Mouse (Mus musculus) midbrain, postnatal 0 days (tissue): ENCODE results near the gene Haus5. TPM values are rescaled to one million over a fixed set of nuclear protein-coding genes. Genes with fewer than 3 reads are reported as not detected.

ENCODE experiments used
- ATAC-seq: fragments of 200-750 bp; cut with Nextera tagmentation; 2 replicates; pipeline ENCODE4 v1.8.0; 2017; ENCODE audit warnings: moderate number of reproducible peaks, mild to moderate bottlenecking, moderate TSS enrichment, moderate library complexity; ENCODE audit not compliant: low FRiP score
- DNase-seq: peaks from one replicate; pipeline ENCODE4 v3.0.0-alpha.2; 2015; ENCODE audit warnings: low spot score
- H3K27ac ChIP-seq: fragments of 300-500 bp; sonication (generic); 2 replicates; pipeline ENCODE4 v1.5.1; 2014; ENCODE audit warnings: low read depth, mild to moderate bottlenecking, low read length, mixed read lengths
- H3K27me3 ChIP-seq: fragments of 300-500 bp; sonication (generic); 2 replicates; pipeline ENCODE4 v1.6.1; 2014; ENCODE audit warnings: low read length, control low read depth, mixed read lengths; ENCODE audit not compliant: insufficient read depth
- H3K36me3 ChIP-seq: fragments of 300-500 bp; sonication (generic); 2 replicates; pipeline ENCODE4 v1.6.1; 2014; ENCODE audit warnings: low read length, control low read depth, mixed read lengths; ENCODE audit not compliant: insufficient read depth
- H3K4me1 ChIP-seq: fragments of 300-500 bp; sonication (generic); 2 replicates; pipeline ENCODE4 v1.6.1; 2014; ENCODE audit warnings: mild to moderate bottlenecking, control low read depth, antibody characterized with exemption, low read length, mixed read lengths; ENCODE audit not compliant: insufficient read depth
- H3K4me2 ChIP-seq: fragments of 300-500 bp; sonication (generic); 2 replicates; pipeline ENCODE4 v1.6.1; 2014; ENCODE audit warnings: low read depth, mild to moderate bottlenecking, low read length, mixed read lengths; ENCODE audit not compliant: poor library complexity, severe bottlenecking
- H3K4me3 ChIP-seq: fragments of 300-500 bp; sonication (generic); 2 replicates; pipeline ENCODE4 v1.5.1; 2014; ENCODE audit warnings: low read depth, mild to moderate bottlenecking, low read length, moderate library complexity
- H3K9ac ChIP-seq: fragments of 300-500 bp; sonication (generic); replicated peaks from 2 replicates; pipeline ENCODE4 v1.6.1; 2014; ENCODE audit warnings: mild to moderate bottlenecking, low read length, moderate library complexity, mixed read lengths; ENCODE audit not compliant: poor library complexity, severe bottlenecking
- H3K9me3 ChIP-seq: fragments of 300-500 bp; sonication (generic); 2 replicates; pipeline ENCODE4 v1.6.1; 2016; ENCODE audit warnings: low read length, control low read depth
- CTCF ChIP-seq: IDR thresholded peaks from 2 replicates; pipeline ENCODE4 v1.5.1; 2016; ENCODE audit warnings: antibody characterized with exemption, mild to moderate bottlenecking
- WGBS: fragments of 180-500 bp; shearing (Covaris S2); extraction: QIAGEN DNeasy Blood & Tissue Kit; methylation state at CpG from one replicate; pipeline ENCODE4 v1.1.7; 2014; 5-methylcytosine and 5-hydroxymethylcytosine counted together
- polyA plus RNA-seq: library from polyadenylated mRNA; unstranded; fragments of >200 nt; fragmentation: Nextera tagmentation; extraction: Ambion mirVana; gene quantifications from 2 replicates; pipeline ENCODE4 v1.2.1, GENCODE M21; 2015
- total RNA-seq: library from RNA; depleted of rRNA; stranded (reverse); fragments of >200 nt; gene quantifications from 2 replicates; pipeline ENCODE4 v1.2.3, GENCODE M21; 2014

The Haus5 gene
- total and polyA plus RNA-seq, 2 experiments from 2014 or later: 20.0 to 22.7 TPM

- Histone ChIP-seq H3K4me2 (no peak overlapping the region), H3K4me1 (no peaks in the 10 kb centered on the region), H3K4me3 (no peak overlapping the region), H3K9me3 (no peaks in the 10 kb centered on the region), H3K9ac (no peak overlapping the region), H3K27me3 (peaks cover 56% of the 10 kb centered on the region), H3K27ac (no peak overlapping the region), H3K36me3 (no peaks in the 10 kb centered on the region)
- no peak for TF ChIP-seq CTCF
- ATAC-seq (no peak), DNase-seq (no peak)
- 8% methylated on average over 27 of the region's 27 CpGs for WGBS
Observed at GRCm38 (mm10) chr7:30633762-30634412, 30.9 kb downstream of the Haus5 start.

GRCm38 (mm10) chr7:30629013-30629412 lies 35.8 kb downstream of the Haus5 start:
- TF ChIP-seq CTCF: no peak
- Histone ChIP-seq H3K4me1 (no peaks in the 10 kb centered on the region; the same call in 1 of the 2 replicates), H3K36me3 (no peaks in the 10 kb centered on the region), H3K9me3 (no peaks in the 10 kb centered on the region), H3K9ac (no peak overlapping the region), H3K27ac (no peak overlapping the region), H3K4me2 (no peak overlapping the region), H3K4me3 (no peak overlapping the region), H3K27me3 (peaks cover 30% of the 10 kb centered on the region)
- DNase-seq: no peak
- no peak for ATAC-seq

DNA sequence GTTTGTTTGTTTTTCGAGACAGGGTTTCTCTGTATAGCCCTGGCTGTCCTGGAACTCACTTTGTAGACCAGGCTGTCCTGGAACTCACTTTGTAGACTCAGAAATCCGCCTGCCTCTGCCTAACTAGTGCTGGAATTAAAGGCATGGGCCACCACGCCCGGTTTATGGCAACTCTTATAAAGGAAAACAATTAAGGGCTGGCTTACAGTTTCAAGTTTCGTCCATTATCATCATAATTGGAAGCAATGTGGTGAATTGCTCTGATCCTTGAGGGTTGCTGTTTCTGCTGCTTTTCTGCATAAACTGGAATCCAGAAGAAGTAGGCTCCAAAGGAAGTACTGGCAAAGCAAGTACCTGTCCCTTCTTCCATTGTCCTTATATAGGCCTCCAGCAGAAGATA lies 38.1 kb downstream of the Haus5 start:
- Histone ChIP-seq H3K4me3 (no peak overlapping the region), H3K9ac (no peak overlapping the region), H3K4me2 (no peak overlapping the region), H3K36me3 (peaks cover 4% of the 10 kb centered on the region; the same call in 1 of the 2 replicates), H3K27me3 (peaks cover 7% of the 10 kb centered on the region; the same call in 1 of the 2 replicates), H3K4me1 (no peaks in the 10 kb centered on the region; the same call in 1 of the 2 replicates), H3K27ac (no peak overlapping the region), H3K9me3 (no peaks in the 10 kb centered on the region)
- WGBS: 85% methylated on average over 5 of the region's 5 CpGs
- no peak for TF ChIP-seq CTCF
- DNase-seq: no peak
- no peak for ATAC-seq

- ATAC-seq (peak; percentile 90), DNase-seq (peak; percentile 95)
- peaks cover 4% of the 10 kb centered on the region; the same call in 1 of the 2 replicates for H3K36me3 ChIP-seq
- no peaks in the 10 kb centered on the region; the same call in 1 of the 2 replicates for H3K4me1 ChIP-seq
- peak within 1 kb of the TSS; percentile 82 for H3K4me2 ChIP-seq
- peak within 1 kb of the TSS; percentile 67 for H3K27ac ChIP-seq
- H3K27me3 ChIP-seq: peaks cover under 1% of the 10 kb centered on the region; the same call in 1 of the 2 replicates
- no peak for TF ChIP-seq CTCF
- H3K9me3 ChIP-seq: no peaks in the 10 kb centered on the region
- H3K9ac ChIP-seq: peak within 1 kb of the TSS; percentile 82
- WGBS: 2% methylated on average over 44 of the region's 44 CpGs
- H3K4me3 ChIP-seq: peak within 1 kb of the TSS; percentile 80
Observed at GRCm38 (mm10) chr7:30625530-30626384, 39.0 kb downstream of the Haus5 start, which contains the start of gene Cox6b1. TSS of gene Cox6b1 (minus strand) at chr7:30626151.

GRCm38 (mm10) chr7:30619202-30619601 lies 45.6 kb downstream of the Haus5 start:
- H3K9ac ChIP-seq: no peak overlapping the region
- no peak overlapping the region for H3K4me3 ChIP-seq
- H3K9me3 ChIP-seq: no peaks in the 10 kb centered on the region
- no peaks in the 10 kb centered on the region for H3K4me1 ChIP-seq
- H3K36me3 ChIP-seq: peaks cover 29% of the 10 kb centered on the region
- TF ChIP-seq CTCF: peak; percentile 67
- H3K27me3 ChIP-seq: no peaks in the 10 kb centered on the region
- H3K4me2 ChIP-seq: no peak overlapping the region
- H3K27ac ChIP-seq: no peak overlapping the region
- no peak for ATAC-seq
- DNase-seq: peak; percentile 9
- 85% methylated on average over 3 of the region's 3 CpGs for WGBS

GRCm38 (mm10) chr7:30618658-30619057 lies 46.1 kb downstream of the Haus5 start:
- ATAC-seq: no peak
- DNase-seq: no peak
- peaks cover 29% of the 10 kb centered on the region for H3K36me3 ChIP-seq
- H3K9me3 ChIP-seq: no peaks in the 10 kb centered on the region
- no peaks in the 10 kb centered on the region for H3K27me3 ChIP-seq
- no peak overlapping the region for H3K4me3 ChIP-seq
- H3K4me1 ChIP-seq: no peaks in the 10 kb centered on the region
- H3K27ac ChIP-seq: no peak overlapping the region
- H3K4me2 ChIP-seq: no peak overlapping the region
- 96% methylated on average over 9 of the region's 9 CpGs for WGBS
- TF ChIP-seq CTCF: no peak
- no peak overlapping the region for H3K9ac ChIP-seq
